Mouse (Mus musculus) G1E (cell line): Measurements from ENCODE around the gene Cacng3.

ENCODE experiments used
- CTCF ChIP-seq: IDR thresholded peaks from 2 replicates; pipeline ENCODE4 v1.5.1; 2012; ENCODE audit warnings: low read depth, low read length, inconsistent platforms, mixed read lengths
- GATA1 ChIP-seq: IDR thresholded peaks from 2 replicates; pipeline ENCODE4 v1.6.1; 2012; ENCODE audit warnings: borderline replicate concordance, low read length, inconsistent platforms, mixed read lengths
- GATA2 ChIP-seq: IDR thresholded peaks from 2 replicates; pipeline ENCODE4 v1.6.1; 2012; ENCODE audit warnings: low read depth, low read length, inconsistent platforms, borderline replicate concordance
- POLR2AphosphoS5 ChIP-seq: IDR thresholded peaks from 2 replicates; pipeline ENCODE4 v1.6.1; 2012; ENCODE audit warnings: low read depth, low read length, inconsistent platforms; ENCODE audit not compliant: insufficient replicate concordance
- TAL1 ChIP-seq: conservative IDR thresholded peaks from 2 replicates; pipeline ENCODE4 v1.6.1; 2012; ENCODE audit warnings: low read depth, low read length, inconsistent platforms, mixed read lengths

DNA sequence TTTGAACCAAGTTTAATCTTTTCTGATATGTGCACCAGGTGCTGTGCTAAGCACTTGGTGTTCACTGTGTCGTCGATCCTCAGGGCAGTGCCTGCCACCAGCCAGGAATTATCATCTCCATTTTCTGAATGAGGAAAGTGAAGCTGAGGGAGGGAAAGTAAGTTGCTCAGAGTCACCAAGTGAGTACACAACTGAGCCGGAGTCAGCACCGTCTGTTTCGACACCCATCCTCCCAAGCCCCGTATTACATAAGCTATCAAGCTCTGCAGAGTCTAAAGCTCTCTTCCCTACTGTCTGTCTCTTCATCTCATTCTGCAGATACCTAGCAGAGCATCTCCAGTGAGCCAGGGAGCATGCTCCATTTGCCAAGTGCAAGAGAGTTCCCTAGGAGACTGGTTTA lies 124.8 kb downstream of the Cacng3 start:
- TF ChIP-seq CTCF (no peak), GATA1 (no peak), TAL1 (no peak), POLR2AphosphoS5 (no peak), GATA2 (no peak)
